Mouse (Mus musculus) erythroid progenitor cell, adult 5-6 weeks (primary cell): ENCODE measurements around the gene Rbm44. TPM values are rescaled to one million over a fixed set of nuclear protein-coding genes. Genes with fewer than 3 reads are reported as not detected.

Experiments
- ATAC-seq: replicated peaks from 2 replicates; pipeline ENCODE4 v1.8.0; 2016; ENCODE audit warnings: moderate number of reproducible peaks, mild to moderate bottlenecking, moderate TSS enrichment, inconsistent platforms; ENCODE audit not compliant: poor library complexity, low FRiP score, severe bottlenecking
- total RNA-seq, 2 experiments: library from RNA; stranded (forward) in 1 of 2; stranded (reverse) in 1 of 2; fragments of 150-400 nt in 1 of 2; fragments of 186-747, 209-891 nt in 1 of 2; gene quantifications; 2 replicates each; pipeline versions ENCODE4 v1.2.3 to v1.2.4; 2015 to 2017; ENCODE audit warnings: low replicate concordance in 2 of 2

Gene Rbm44
- total RNA-seq, 2 experiments from 2014 or later, result 29.3 to 71.5 TPM

DNA sequence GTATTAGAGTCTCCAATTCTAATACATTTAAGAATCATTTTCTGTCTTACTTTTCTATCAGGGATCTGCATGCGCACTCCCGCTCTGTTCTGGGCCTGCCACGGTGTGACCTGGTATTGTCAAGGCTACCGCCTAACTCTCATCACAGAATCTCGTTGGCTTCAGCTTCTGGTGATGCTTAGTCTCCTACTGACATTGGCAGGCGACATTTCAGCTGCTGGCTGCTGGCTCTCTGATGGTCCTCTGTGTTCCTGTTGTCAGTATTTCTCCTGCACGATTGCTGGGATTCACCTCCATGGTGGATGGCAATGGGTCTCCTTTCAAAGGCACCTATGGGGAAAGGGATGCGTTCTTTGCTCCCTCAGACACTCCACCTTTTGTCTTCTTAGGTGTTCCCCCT, 61.4 kb downstream of the Rbm44 start:
- ATAC-seq, result no peak

DNA sequence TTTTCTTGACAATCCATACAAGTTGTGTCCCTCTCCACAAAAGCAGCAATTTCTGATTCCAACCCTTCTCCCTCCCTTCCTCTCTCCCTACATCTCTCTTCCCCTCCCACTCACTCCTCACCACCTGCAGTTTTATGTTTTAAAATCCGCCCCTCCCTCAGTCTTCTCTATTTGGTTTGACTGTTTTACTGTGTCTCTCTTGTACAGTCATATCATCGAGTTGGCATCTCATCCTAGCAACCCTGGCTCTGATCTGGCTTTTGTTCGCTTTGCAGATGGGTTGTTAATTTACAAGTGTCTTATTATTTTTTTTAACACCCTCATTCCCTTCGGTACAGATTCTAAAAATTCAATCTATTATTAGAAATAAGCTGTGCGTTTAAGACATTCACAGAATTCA, 62.0 kb downstream of the Rbm44 start:
- ATAC-seq, result no peak

DNA sequence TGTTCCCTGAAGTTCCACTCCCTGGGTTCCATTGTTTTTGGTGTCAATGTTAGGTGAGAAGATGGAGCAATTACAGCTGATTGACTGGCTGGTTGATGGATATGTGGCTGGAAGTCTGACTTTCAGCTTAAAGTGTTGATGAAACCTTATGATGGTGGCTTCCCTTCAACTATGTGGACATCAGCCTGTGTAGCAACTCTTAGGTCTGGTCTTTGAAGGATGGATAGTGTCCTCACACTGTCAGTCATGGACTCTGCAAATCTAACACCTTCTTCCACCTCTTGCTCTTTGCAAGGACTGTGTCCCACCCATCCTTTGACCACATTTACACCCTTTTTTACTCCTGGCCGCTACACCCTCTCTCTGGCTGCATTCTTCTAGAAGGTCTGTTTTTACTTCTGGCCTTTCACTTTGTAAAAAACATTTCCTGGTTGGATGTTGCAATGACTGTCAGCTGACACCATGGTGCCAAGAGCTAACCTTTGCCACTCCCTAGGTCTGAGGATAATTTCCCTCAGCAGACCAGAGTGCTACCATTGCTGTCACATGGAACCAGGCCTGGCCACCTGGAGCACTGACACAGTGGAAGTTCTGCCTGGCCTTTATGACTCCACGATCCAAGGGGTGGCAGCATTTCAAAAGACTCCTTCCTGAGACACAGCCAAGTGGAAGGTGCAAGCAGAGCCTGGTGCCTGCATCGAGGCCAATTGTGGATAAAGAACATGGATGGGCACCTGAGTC, 62.6 kb downstream of the Rbm44 start:
- no peak for ATAC-seq

DNA sequence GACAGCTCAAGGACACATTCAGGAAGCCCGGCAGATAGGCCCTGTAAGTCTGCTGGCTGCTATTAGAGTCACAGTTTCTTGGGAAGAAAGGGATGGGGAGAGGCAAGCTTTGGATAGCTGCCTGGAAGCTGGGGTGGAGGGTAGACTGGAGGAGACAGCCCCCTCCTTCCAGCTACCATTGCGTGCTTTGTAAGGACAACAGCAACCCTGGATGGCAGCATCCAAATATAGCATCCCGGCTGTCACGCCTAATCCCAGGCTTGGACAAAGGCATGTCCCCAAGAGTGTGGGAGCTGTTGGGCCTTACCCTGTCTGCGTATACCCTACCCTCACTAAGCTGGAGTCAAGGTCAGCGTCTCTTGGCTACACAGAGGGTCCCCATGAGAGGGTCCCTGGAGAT, 64.5 kb downstream of the Rbm44 start:
- no peak for ATAC-seq

DNA sequence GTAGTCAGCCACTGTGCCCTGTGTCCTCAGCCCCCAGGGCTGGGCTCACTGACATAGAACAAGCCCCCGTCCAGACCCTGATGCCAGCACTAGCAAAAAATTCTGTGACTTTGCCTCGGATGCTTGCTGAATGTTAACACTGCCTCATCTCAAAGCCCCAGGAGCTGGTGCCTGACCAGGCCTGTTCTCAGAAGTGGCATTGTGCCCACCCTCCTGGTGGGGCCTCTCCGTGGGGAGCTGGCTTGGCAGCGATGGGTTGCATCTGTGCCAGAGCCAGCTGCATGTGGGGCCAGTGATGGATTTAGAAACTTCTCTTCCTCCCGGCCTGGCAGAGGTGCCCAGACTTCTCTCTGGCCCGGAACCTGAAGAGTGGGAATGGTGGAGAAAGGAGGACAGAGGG, 64.9 kb downstream of the Rbm44 start:
- ATAC-seq, result no peak

DNA sequence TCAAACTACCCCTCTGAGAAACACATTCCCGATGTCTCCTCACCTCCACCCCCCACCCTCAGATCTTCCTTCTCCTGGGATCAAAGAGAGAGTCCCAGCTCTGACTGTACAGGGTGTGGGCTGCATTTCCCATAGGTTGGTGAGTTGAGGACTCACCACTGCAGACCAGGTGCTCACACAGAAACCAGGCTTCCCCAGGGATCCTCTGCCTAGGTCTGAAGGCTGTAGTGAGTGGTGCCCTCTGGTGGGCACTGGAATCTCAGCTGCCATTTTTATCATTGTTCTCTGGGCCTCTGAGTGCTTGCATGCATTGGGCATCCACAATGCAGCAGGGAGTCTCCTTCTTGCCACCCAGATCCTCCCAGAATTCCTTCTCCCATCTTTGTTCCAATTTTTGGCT, 66.2 kb downstream of the Rbm44 start:
- no peak for ATAC-seq

DNA sequence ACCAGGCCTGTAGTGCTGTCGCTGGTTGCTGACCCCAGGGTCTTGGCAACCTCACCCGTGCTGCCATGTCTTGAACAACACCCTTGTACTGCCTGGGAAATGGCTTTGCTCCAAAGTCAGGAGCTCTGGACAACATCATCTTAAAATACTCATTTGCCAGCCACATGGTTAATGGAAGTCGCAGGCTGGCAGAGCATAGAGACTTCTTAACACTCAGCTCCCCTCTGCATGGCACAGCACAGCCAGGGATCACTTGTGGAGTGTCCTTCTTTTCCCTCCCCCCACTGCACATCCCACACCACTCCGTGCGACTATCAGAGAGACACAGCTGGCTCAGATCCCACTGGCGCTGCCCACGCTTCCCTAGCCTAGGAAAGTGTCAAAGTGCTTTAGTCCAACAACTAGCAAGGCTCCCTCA, 66.7 kb downstream of the Rbm44 start:
- ATAC-seq, result no peak

DNA sequence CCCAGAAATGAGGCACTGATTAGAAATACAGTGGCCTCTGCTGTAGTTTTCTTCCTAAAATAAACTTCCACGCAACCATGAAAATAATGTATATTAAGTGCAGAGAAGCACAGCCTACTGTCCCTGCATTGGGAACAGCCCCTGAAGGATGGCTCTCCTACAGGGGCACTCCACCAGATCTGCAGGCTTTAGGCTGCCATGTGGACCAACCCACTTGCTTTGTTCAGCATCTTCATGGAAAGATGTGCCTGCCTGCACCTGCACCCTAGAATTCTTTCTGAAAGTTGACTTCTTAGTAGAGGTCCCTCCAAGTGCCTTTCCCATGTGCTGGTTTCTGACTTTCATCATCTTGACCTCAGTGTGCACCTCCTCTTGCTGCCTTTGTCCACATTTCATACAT, 70.4 kb downstream of the Rbm44 start:
- ATAC-seq, result no peak

DNA sequence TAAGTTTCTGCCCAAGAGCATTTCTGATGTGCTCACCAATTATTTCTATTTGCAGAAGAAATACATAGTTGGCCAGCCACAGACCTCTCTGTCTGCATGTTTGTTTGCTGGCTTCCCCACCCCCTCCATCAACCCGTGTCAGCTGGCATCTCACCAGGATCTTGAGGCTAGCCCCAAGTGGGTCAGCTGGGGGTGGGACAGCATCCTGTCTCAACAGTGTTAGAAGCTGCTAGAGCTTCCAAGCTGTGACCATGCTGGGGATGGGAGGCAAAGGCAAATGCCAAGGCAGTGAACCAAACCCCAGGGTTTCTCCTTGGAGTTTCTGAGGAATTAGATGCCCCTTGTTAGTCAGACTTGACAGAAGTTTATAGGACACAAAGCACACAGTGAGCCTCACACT, 71.1 kb downstream of the Rbm44 start:
- ATAC-seq, result no peak

DNA sequence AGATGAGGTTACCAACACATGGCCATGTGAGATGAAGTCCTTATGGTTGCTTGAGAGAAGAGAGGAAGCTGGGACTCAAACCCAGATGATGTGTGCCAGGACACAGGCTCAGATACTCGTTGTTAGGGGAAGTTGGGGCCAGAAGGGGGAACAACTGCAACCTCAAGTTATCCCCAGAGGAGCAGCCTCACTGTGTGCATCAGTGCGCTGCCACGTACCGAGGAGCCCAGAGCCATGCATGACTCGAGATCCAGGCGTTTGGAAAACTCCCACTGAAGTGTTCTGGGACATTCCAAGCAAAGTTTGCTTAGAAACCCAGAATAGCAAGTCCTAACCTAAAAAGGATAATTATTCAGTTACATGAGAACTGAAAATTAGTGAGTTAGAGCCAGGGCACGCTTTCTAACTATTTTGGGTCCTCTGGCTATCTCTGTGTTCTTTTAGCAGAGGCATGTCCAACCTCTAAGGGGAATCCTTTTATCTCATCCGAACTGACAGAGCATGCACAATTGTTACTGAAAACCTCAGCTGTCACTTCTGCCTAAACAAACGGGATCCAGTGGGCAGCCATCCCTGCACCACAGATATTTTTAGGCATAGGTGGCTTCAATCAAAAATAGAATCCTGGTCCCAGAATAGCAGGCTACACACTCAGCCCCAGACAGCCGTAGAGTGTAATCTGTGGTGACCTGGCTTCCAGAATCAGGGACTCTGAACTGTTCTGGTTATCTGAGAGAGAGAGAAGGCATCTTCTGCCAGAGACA, 71.8 kb downstream of the Rbm44 start:
- ATAC-seq, result no peak

DNA sequence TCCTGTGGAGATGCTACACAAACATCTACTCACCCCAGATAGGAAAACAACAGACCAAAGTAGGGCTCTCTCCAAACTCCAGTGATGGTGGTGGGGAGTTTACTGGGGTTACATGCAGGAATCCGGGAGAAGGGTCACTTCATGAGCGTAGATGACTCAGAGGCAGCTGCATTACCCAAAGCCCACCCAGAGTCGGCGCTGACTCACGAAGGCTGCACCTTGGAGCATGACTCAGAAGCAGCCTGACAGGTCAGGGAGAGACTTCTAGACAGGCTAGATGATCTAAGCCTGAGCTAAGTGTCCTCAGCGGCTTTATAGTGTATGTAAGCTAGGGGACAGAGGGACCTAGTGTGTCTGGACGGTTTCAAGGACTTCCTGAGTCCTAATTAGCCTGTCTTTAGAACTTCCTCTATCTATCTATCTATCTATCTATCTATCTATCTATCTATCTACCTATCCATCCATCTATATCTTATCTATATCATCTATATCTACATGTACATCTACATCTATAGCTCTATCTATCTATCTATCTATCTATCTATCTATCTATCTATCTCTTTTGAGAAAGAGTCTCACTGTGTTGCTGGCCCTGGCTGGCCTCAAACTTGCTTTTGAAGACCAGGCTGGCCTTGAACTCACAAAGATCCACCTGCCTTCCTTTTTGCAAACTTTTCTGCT, 74.9 kb downstream of the Rbm44 start:
- ATAC-seq, result no peak

DNA sequence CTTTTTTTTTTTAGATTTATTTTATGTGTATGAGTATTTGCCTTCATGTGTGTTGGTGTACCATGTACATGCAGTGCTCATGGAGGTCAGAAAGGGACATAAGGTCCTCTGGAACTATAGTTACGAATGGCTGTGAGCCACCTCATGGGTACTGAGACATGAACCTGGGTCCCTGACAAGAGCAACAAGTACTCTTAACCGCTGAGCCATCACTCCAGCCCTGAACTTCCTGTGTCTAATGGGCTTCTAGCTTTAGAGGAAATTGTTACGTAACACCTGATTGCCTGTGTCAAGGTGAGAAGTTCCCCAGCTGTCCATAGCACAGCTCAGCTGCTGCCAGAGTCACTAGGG, 75.4 kb downstream of the Rbm44 start:
- no peak for ATAC-seq

Other genes with a start within 250 kb of the Rbm44 start
- gene Mlph, start 230.0 kb upstream of the Rbm44 start, total RNA-seq (2015; ENCODE audit: low replicate concordance), result not detected in 2 replicates
- gene Mlph, start 230.0 kb upstream of the Rbm44 start, total RNA-seq (2017; ENCODE audit: low replicate concordance), result not detected in 2 replicates
- gene Prlh, start 192.0 kb upstream of the Rbm44 start, total RNA-seq (2015; ENCODE audit: low replicate concordance), result not detected in 2 replicates
- not detected in 2 replicates for gene Prlh, start 192.0 kb upstream of the Rbm44 start, total RNA-seq (2017; ENCODE audit: low replicate concordance)
- gene Rab17, start 175.4 kb upstream of the Rbm44 start, total RNA-seq (2015; ENCODE audit: low replicate concordance), result not detected in 2 replicates
- not detected in 2 replicates for gene Rab17, start 175.4 kb upstream of the Rbm44 start, total RNA-seq (2017; ENCODE audit: low replicate concordance)
- 21.0 and 28.1 TPM in 2 replicates for gene Lrrfip1, start 146.4 kb upstream of the Rbm44 start, total RNA-seq (2015; ENCODE audit: low replicate concordance)
- gene Lrrfip1, start 146.4 kb upstream of the Rbm44 start, total RNA-seq (2017; ENCODE audit: low replicate concordance), result 17.1 and 22.1 TPM in 2 replicates
- gene Ramp1, start 34.7 kb downstream of the Rbm44 start, total RNA-seq (2015; ENCODE audit: low replicate concordance), result 13.0 and 15.9 TPM in 2 replicates
- gene Ramp1, start 34.7 kb downstream of the Rbm44 start, total RNA-seq (2017; ENCODE audit: low replicate concordance), result 5.4 and 10.9 TPM in 2 replicates
- gene Ube2f, start 105.2 kb downstream of the Rbm44 start, total RNA-seq (2015; ENCODE audit: low replicate concordance), result 46.9 and 60.8 TPM in 2 replicates
- gene Ube2f, start 105.2 kb downstream of the Rbm44 start, total RNA-seq (2017; ENCODE audit: low replicate concordance), result 11.9 and 48.8 TPM in 2 replicates
- 27.0 and 42.3 TPM in 2 replicates for gene Scly, start 153.2 kb downstream of the Rbm44 start, total RNA-seq (2015; ENCODE audit: low replicate concordance)
- gene Scly, start 153.2 kb downstream of the Rbm44 start, total RNA-seq (2017; ENCODE audit: low replicate concordance), result 39.7 and 51.1 TPM in 2 replicates
- gene Espnl, start 177.0 kb downstream of the Rbm44 start, total RNA-seq (2015; ENCODE audit: low replicate concordance), result 1.4 TPM in 1 of 2 replicates, not detected in the other
- not detected in 2 replicates for gene Espnl, start 177.0 kb downstream of the Rbm44 start, total RNA-seq (2017; ENCODE audit: low replicate concordance)
- not detected in 2 replicates for gene Klhl30, start 205.9 kb downstream of the Rbm44 start, total RNA-seq (2015; ENCODE audit: low replicate concordance)
- gene Klhl30, start 205.9 kb downstream of the Rbm44 start, total RNA-seq (2017; ENCODE audit: low replicate concordance), result not detected in 2 replicates
- gene Erfe, start 221.3 kb downstream of the Rbm44 start, total RNA-seq (2015; ENCODE audit: low replicate concordance), result 5.4 and 16.9 TPM in 2 replicates
- 2.8 and 3.1 TPM in 2 replicates for gene Erfe, start 221.3 kb downstream of the Rbm44 start, total RNA-seq (2017; ENCODE audit: low replicate concordance)